Mouse (Mus musculus): ENCODE measurements around the gene Ldb2. TPM values are rescaled to one million over a fixed set of nuclear protein-coding genes. Genes with fewer than 3 reads are reported as not detected.

Gene Ldb2
- total and polyA plus RNA-seq, 3 experiments, result 0.16 TPM; not detected in 2

GRCm38 (mm10) chr5:44710132-44710871 lies 89.2 kb downstream of the Ldb2 start:
- TF ChIP-seq POLR2AphosphoS5 (IDR thresholded peaks at IDR 0.05; ENCODE audit: insufficient replicate concordance, low read depth, low read length), result no peak
- no peak for TF ChIP-seq CTCF (IDR thresholded peaks at IDR 0.05; ENCODE audit: low read depth, low read length)
- no peak for TF ChIP-seq TAL1 (conservative IDR thresholded peaks at IDR 0.05; ENCODE audit: low read depth, low read length)
- TF ChIP-seq GATA2 (IDR thresholded peaks at IDR 0.05; ENCODE audit: borderline replicate concordance, low read depth, low read length), result no peak
- TF ChIP-seq GATA1 (IDR thresholded peaks at IDR 0.05; ENCODE audit: borderline replicate concordance, low read length), result no peak
- H3K9me3 ChIP-seq (replicated peaks), result no peaks in the 10 kb centered on the region
- H3K36me3 ChIP-seq (replicated peaks), result no peaks in the 10 kb centered on the region
- no peaks in the 10 kb centered on the region for H3K27me3 ChIP-seq (ENCODE audit: insufficient read depth, low read length)
- no peak overlapping the region for H3K4me3 ChIP-seq (ENCODE audit: low read depth, low read length)
- ATAC-seq (ENCODE audit: extremely low read depth, insufficient number of reproducible peaks, low FRiP score, poor library complexity, severe bottlenecking) (no peak), DNase-seq (ENCODE audit: low spot score) (no peak)
- no peaks in the 10 kb centered on the region for H3K4me1 ChIP-seq (ENCODE audit: insufficient read depth, low read depth, low read length)

DNA sequence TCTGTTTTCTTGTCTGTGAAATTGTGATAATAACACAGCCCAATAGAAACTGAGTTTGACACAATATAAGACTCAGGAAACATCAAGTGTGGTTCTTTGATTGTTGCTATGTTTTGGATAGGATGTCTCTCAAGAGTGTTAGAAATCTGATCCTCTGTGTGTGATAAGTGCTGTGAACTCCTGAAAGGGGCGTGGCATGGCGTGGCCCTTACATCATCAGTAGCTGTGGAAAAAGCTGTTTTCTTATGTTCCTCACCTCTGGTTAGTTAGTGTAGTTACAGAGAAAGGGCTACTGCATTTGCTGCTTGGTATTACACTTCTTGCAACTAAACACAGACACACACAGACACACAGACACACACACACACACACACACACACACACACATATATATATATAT lies 90.2 kb downstream of the Ldb2 start:
- Histone ChIP-seq H3K9me3 (replicated peaks) (no peaks in the 10 kb centered on the region), H3K4me1 (ENCODE audit: insufficient read depth, low read depth, low read length) (no peaks in the 10 kb centered on the region), H3K4me3 (ENCODE audit: low read depth, low read length) (no peak overlapping the region), H3K27me3 (ENCODE audit: insufficient read depth, low read length) (no peaks in the 10 kb centered on the region), H3K36me3 (replicated peaks) (no peaks in the 10 kb centered on the region)
- ATAC-seq (ENCODE audit: extremely low read depth, insufficient number of reproducible peaks, low FRiP score, poor library complexity, severe bottlenecking) (no peak), DNase-seq (ENCODE audit: low spot score) (no peak)
- TF ChIP-seq GATA2 (IDR thresholded peaks at IDR 0.05; ENCODE audit: borderline replicate concordance, low read depth, low read length), result no peak
- no peak for TF ChIP-seq TAL1 (conservative IDR thresholded peaks at IDR 0.05; ENCODE audit: low read depth, low read length)
- no peak for TF ChIP-seq CTCF (IDR thresholded peaks at IDR 0.05; ENCODE audit: low read depth, low read length)
- no peak for TF ChIP-seq GATA1 (IDR thresholded peaks at IDR 0.05; ENCODE audit: borderline replicate concordance, low read length)
- no peak for TF ChIP-seq POLR2AphosphoS5 (IDR thresholded peaks at IDR 0.05; ENCODE audit: insufficient replicate concordance, low read depth, low read length)

GRCm38 (mm10) chr5:44707946-44708345 lies 91.5 kb downstream of the Ldb2 start:
- TF ChIP-seq GATA2 (IDR thresholded peaks at IDR 0.05; ENCODE audit: borderline replicate concordance, low read depth, low read length), result no peak
- TF ChIP-seq CTCF (IDR thresholded peaks at IDR 0.05; ENCODE audit: low read depth, low read length), result no peak
- TF ChIP-seq TAL1 (conservative IDR thresholded peaks at IDR 0.05; ENCODE audit: low read depth, low read length), result no peak
- TF ChIP-seq GATA1 (IDR thresholded peaks at IDR 0.05; ENCODE audit: borderline replicate concordance, low read length), result no peak
- no peak for TF ChIP-seq POLR2AphosphoS5 (IDR thresholded peaks at IDR 0.05; ENCODE audit: insufficient replicate concordance, low read depth, low read length)
- no peaks in the 10 kb centered on the region for H3K9me3 ChIP-seq (replicated peaks)
- no peaks in the 10 kb centered on the region for H3K27me3 ChIP-seq (ENCODE audit: insufficient read depth, low read length)
- no peak for DNase-seq (ENCODE audit: low spot score)
- no peaks in the 10 kb centered on the region for H3K4me1 ChIP-seq (ENCODE audit: insufficient read depth, low read depth, low read length)
- no peaks in the 10 kb centered on the region for H3K36me3 ChIP-seq (replicated peaks)
- ATAC-seq (ENCODE audit: extremely low read depth, insufficient number of reproducible peaks, low FRiP score, poor library complexity, severe bottlenecking), result no peak
- H3K4me3 ChIP-seq (ENCODE audit: low read depth, low read length), result no peak overlapping the region

- Histone ChIP-seq H3K9me3 (replicated peaks) (no peaks in the 10 kb centered on the region), H3K36me3 (replicated peaks) (no peaks in the 10 kb centered on the region), H3K4me1 (ENCODE audit: insufficient read depth, low read depth, low read length) (no peaks in the 10 kb centered on the region), H3K4me3 (ENCODE audit: low read depth, low read length) (no peak overlapping the region), H3K27me3 (ENCODE audit: insufficient read depth, low read length) (no peaks in the 10 kb centered on the region)
- TF ChIP-seq GATA2 (IDR thresholded peaks at IDR 0.05; ENCODE audit: borderline replicate concordance, low read depth, low read length) (no peak), CTCF (IDR thresholded peaks at IDR 0.05; ENCODE audit: low read depth, low read length) (no peak), POLR2AphosphoS5 (IDR thresholded peaks at IDR 0.05; ENCODE audit: insufficient replicate concordance, low read depth, low read length) (no peak), TAL1 (conservative IDR thresholded peaks at IDR 0.05; ENCODE audit: low read depth, low read length) (no peak), GATA1 (IDR thresholded peaks at IDR 0.05; ENCODE audit: borderline replicate concordance, low read length) (no peak)
- DNase-seq (ENCODE audit: low spot score) (no peak), ATAC-seq (ENCODE audit: extremely low read depth, insufficient number of reproducible peaks, low FRiP score, poor library complexity, severe bottlenecking) (no peak)
Measured at GRCm38 (mm10) chr5:44706997-44707698, 92.3 kb downstream of the Ldb2 start.

DNA sequence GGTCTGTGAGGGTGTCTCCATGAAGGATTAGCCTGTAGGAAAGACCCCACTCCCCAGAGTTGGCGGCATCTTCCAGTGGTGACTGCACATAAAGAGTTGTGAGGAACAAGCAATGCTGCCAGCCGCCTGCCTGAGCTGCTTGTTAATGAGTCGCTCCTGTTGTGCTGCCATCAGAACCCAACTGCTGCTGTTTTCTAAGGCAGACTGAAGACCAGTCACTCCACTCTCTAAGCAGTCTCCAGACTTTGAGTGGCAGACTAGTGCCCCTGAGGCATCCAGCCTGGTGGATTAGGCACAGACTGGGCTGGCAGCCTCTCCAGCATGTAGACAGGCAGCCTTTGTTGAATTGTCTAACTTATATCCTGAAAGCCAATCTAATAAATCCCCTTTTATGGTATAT lies 101.5 kb downstream of the Ldb2 start:
- TF ChIP-seq GATA2 (IDR thresholded peaks at IDR 0.05; ENCODE audit: borderline replicate concordance, low read depth, low read length), result no peak
- no peak for TF ChIP-seq GATA1 (IDR thresholded peaks at IDR 0.05; ENCODE audit: borderline replicate concordance, low read length)
- TF ChIP-seq POLR2AphosphoS5 (IDR thresholded peaks at IDR 0.05; ENCODE audit: insufficient replicate concordance, low read depth, low read length), result no peak
- no peak for TF ChIP-seq CTCF (IDR thresholded peaks at IDR 0.05; ENCODE audit: low read depth, low read length)
- TF ChIP-seq TAL1 (conservative IDR thresholded peaks at IDR 0.05; ENCODE audit: low read depth, low read length), result no peak
- no peaks in the 10 kb centered on the region for H3K9me3 ChIP-seq (replicated peaks)
- H3K27me3 ChIP-seq (ENCODE audit: insufficient read depth, low read length), result peaks cover 5% of the 10 kb centered on the region; the same call in 1 of the 2 replicates
- H3K4me1 ChIP-seq (ENCODE audit: insufficient read depth, low read depth, low read length), result no peaks in the 10 kb centered on the region
- DNase-seq (ENCODE audit: low spot score), result no peak
- no peak for ATAC-seq (ENCODE audit: extremely low read depth, insufficient number of reproducible peaks, low FRiP score, poor library complexity, severe bottlenecking)
- H3K36me3 ChIP-seq (replicated peaks), result no peaks in the 10 kb centered on the region
- H3K4me3 ChIP-seq (ENCODE audit: low read depth, low read length), result no peak overlapping the region

DNA sequence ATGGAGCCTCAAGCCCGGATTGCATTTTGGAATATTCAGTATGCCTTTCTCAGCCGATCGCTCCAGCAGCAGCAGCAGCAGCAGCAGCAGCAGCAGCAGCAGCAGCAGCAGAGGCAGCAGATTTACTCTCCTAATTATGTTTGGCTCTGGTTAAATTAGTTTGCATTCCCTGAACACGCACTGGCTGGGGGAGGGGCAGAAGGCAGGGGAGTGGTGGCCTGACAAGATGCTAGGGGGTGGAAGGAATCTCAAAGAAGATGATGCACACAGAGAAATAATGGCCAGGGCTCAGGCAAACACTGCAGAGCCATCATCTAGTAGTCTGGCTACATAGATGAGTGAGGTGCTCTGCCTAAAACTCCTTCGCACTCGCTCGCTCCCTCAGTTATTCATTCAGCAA lies 102.9 kb downstream of the Ldb2 start:
- Histone ChIP-seq H3K4me3 (ENCODE audit: low read depth, low read length) (no peak overlapping the region), H3K4me1 (ENCODE audit: insufficient read depth, low read depth, low read length) (no peaks in the 10 kb centered on the region), H3K9me3 (replicated peaks) (no peaks in the 10 kb centered on the region), H3K27me3 (ENCODE audit: insufficient read depth, low read length) (peaks cover 5% of the 10 kb centered on the region; the same call in 1 of the 2 replicates), H3K36me3 (replicated peaks) (no peaks in the 10 kb centered on the region)
- no peak for DNase-seq (ENCODE audit: low spot score)
- TF ChIP-seq POLR2AphosphoS5 (IDR thresholded peaks at IDR 0.05; ENCODE audit: insufficient replicate concordance, low read depth, low read length) (no peak), GATA2 (IDR thresholded peaks at IDR 0.05; ENCODE audit: borderline replicate concordance, low read depth, low read length) (no peak), GATA1 (IDR thresholded peaks at IDR 0.05; ENCODE audit: borderline replicate concordance, low read length) (no peak), CTCF (IDR thresholded peaks at IDR 0.05; ENCODE audit: low read depth, low read length) (no peak), TAL1 (conservative IDR thresholded peaks at IDR 0.05; ENCODE audit: low read depth, low read length) (no peak)
- ATAC-seq (ENCODE audit: extremely low read depth, insufficient number of reproducible peaks, low FRiP score, poor library complexity, severe bottlenecking), result no peak

Measured in G1E (cell line).